Comparison of ENCODE assay signal across 24 mouse cellular contexts in genomic region chr13:98696716-98697115, GRCm38 (mm10). TPM values are rescaled to one million over a fixed set of nuclear protein-coding genes. Genes with fewer than 3 reads are reported as not detected.
DNase-seq lines count a peak whose midpoint lies in the region; ATAC-seq and TF ChIP-seq lines count a peak whose summit lies in the region.
"Had no signal": no experiment of that assay in that cellular context is flagged by ENCODE, and none has a peak within 500 bp of the region (broad histone marks: within the 10 kb centered on the region; RNA-seq: fewer than 3 reads in every experiment).

No protein-coding gene starts in this region.

- TF ChIP-seq CTCF in lung, postnatal 0 days (IDR thresholded peaks at IDR 0.05), result no peak
- no peak for TF ChIP-seq CTCF in lung, adult 2 months (IDR thresholded peaks at IDR 0.05; ENCODE audit: insufficient read depth, low read length)
- no peak for TF ChIP-seq CTCF in small intestine, adult 2 months (IDR thresholded peaks at IDR 0.05; ENCODE audit: extremely low read depth, insufficient read length, insufficient replicate concordance, low read depth, low read length)

- H3K9me3 ChIP-seq in lung, postnatal 0 days (ENCODE audit: low read length), result no peaks in the 10 kb centered on the region
- H3K9me3 ChIP-seq in intestine, embryonic 15.5 days, result no peaks in the 10 kb centered on the region
- H3K9me3 ChIP-seq: embryonic facial prominence, embryonic 10.5 days; forebrain, embryonic 13.5 days; G1E; heart, embryonic 13.5 days; hindbrain, embryonic 15.5 days had no signal

- H3K4me3 ChIP-seq in lung, postnatal 0 days (ENCODE audit: low read depth, low read length), result no peak overlapping the region
- H3K4me3 ChIP-seq in lung, adult 2 months (replicated peaks; ENCODE audit: extremely low read depth, low read depth, low read length), result no peak overlapping the region
- H3K4me3 ChIP-seq in intestine, embryonic 15.5 days (replicated peaks), result no peak overlapping the region
- no peak overlapping the region for H3K4me3 ChIP-seq in small intestine, adult 2 months (ENCODE audit: low read depth, low read length)
- H3K4me3 ChIP-seq: embryonic facial prominence, embryonic 10.5 days; forebrain, embryonic 13.5 days; heart, embryonic 13.5 days; hindbrain, embryonic 15.5 days had no signal

- 0 out of 2 replicates have a peak, but pooled peaks have one; percentile 10 for ATAC-seq in lung, postnatal 0 days
- no peak for ATAC-seq in intestine, embryonic 15.5 days
- ATAC-seq: CD4-positive, CD25-positive, alpha-beta regulatory T cell, adult 4 months; forebrain, embryonic 13.5 days had no signal

- TF ChIP-seq EP300 in lung, postnatal 0 days (IDR thresholded peaks at IDR 0.05), result peak; percentile 49; the same call in 1 of the 2 replicates

- peak; percentile 79 for DNase-seq in heart, adult 11 months
- DNase-seq in heart, adult 8-10 months (ENCODE audit: low spot score), result no peak
- DNase-seq in lung, postnatal 0 days (ENCODE audit: low spot score), result peak; percentile 60
- no peak for DNase-seq in lung, adult 2 months
- no peak for DNase-seq in frontal cortex, adult 2 months (ENCODE audit: extremely low spot score in 1 of 2, low spot score in 1 of 2)
- DNase-seq: adrenal gland, adult 8-10 months; adrenal gland, postnatal 36 days; B cell, adult 2 months; cerebellum, adult 2 months; cerebellum, postnatal 10 days; gastrocnemius, postnatal 14 days; heart, postnatal 36 days had no signal

- no peak overlapping the region for H3K4me2 ChIP-seq in lung, postnatal 0 days (replicated peaks; ENCODE audit: low read depth, low read length)
- no peak overlapping the region; the same call in 1 of the 2 replicates for H3K4me2 ChIP-seq in intestine, embryonic 15.5 days (replicated peaks)
- H3K4me2 ChIP-seq: forebrain, embryonic 13.5 days; heart, embryonic 13.5 days; hindbrain, embryonic 15.5 days had no signal

- peaks cover 12% of the 10 kb centered on the region; the same call in 1 of the 2 replicates for H3K4me1 ChIP-seq in lung, postnatal 0 days (ENCODE audit: insufficient read depth, low read depth, low read length)
- peaks cover 12% of the 10 kb centered on the region for H3K4me1 ChIP-seq in lung, adult 2 months (ENCODE audit: control insufficient read depth, insufficient read depth, low read length)
- peaks cover 37% of the 10 kb centered on the region for H3K4me1 ChIP-seq in intestine, embryonic 15.5 days (replicated peaks)
- peaks cover 39% of the 10 kb centered on the region for H3K4me1 ChIP-seq in small intestine, adult 2 months (ENCODE audit: control insufficient read depth, insufficient read depth, insufficient read length, low read length)

- H3K36me3 ChIP-seq in lung, postnatal 0 days (ENCODE audit: insufficient read depth, low read length), result no peaks in the 10 kb centered on the region
- H3K36me3 ChIP-seq in intestine, embryonic 15.5 days, result no peaks in the 10 kb centered on the region
- no peaks in the 10 kb centered on the region for H3K36me3 ChIP-seq in small intestine, adult 2 months (ENCODE audit: control insufficient read depth, insufficient read depth, low read length)
- H3K36me3 ChIP-seq: embryonic facial prominence, embryonic 10.5 days; G1E; heart, embryonic 13.5 days; hindbrain, embryonic 15.5 days had no signal

- 73% methylated on average over 3 of the region's 3 CpGs for WGBS in lung, postnatal 0 days
- WGBS in lung, adult 2 months, result 70% methylated on average over 3 of the region's 3 CpGs
- WGBS in intestine, embryonic 15.5 days, result 87% methylated on average over 3 of the region's 3 CpGs
- WGBS in small intestine, adult 2 months, result 63% methylated on average over 3 of the region's 3 CpGs

- H3K27me3 ChIP-seq in lung, postnatal 0 days (replicated peaks; ENCODE audit: insufficient read depth, low read length), result no peaks in the 10 kb centered on the region
- H3K27me3 ChIP-seq in intestine, embryonic 15.5 days (replicated peaks), result peaks cover 4% of the 10 kb centered on the region; the same call in 1 of the 2 replicates
- H3K27me3 ChIP-seq in small intestine, adult 2 months (ENCODE audit: control insufficient read depth, insufficient read depth, low read length), result no peaks in the 10 kb centered on the region

- H3K27ac ChIP-seq in lung, postnatal 0 days (ENCODE audit: low read length), result peak overlapping the region; percentile 66; the same call in 1 of the 2 replicates
- H3K27ac ChIP-seq in intestine, embryonic 15.5 days, result peak overlapping the region; percentile 80
- H3K27ac ChIP-seq in small intestine, adult 2 months (ENCODE audit: insufficient read depth, low read depth, low read length), result peak overlapping the region; percentile 97; the same call in 1 of the 2 replicates
- H3K27ac ChIP-seq: embryonic facial prominence, embryonic 10.5 days; forebrain, embryonic 13.5 days; heart, embryonic 13.5 days; hindbrain, embryonic 15.5 days had no signal

- no peak for TF ChIP-seq POLR2A in lung, adult 2 months (IDR thresholded peaks at IDR 0.05; ENCODE audit: borderline replicate concordance, extremely low read depth, low read depth, low read length)
- TF ChIP-seq POLR2A in small intestine, adult 2 months (IDR thresholded peaks at IDR 0.05; ENCODE audit: low read depth, low read length), result no peak

- H3K9ac ChIP-seq in lung, postnatal 0 days (replicated peaks; ENCODE audit: low read depth), result no peak overlapping the region
- H3K9ac ChIP-seq in intestine, embryonic 15.5 days, result no peak overlapping the region
- H3K9ac ChIP-seq: forebrain, embryonic 13.5 days; heart, embryonic 13.5 days; hindbrain, embryonic 15.5 days had no signal

RNA-seq across cellular contexts. Expression of gene Tmem171, which starts 2.1 kb away (rescaled TPM):
- 1 to 10 TPM; 3.5 to 8.8 (median 4.3) TPM for total RNA-seq in heart, adult 8-10 months (2022)
- 20.1 and 22.1 TPM in 2 replicates for polyA plus RNA-seq in lung, postnatal 0 days (2015; fragmentation: Nextera tagmentation; extraction: Ambion mirVana)
- polyA plus RNA-seq in lung, adult 2 months (2012; rRNA removed), result 3.6 and 6.6 TPM in 2 replicates
- polyA plus RNA-seq in intestine, embryonic 15.5 days (2015; fragmentation: Nextera tagmentation; extraction: Ambion mirVana), result 28.9 and 31.8 TPM in 2 replicates
- 11.5 and 20.5 TPM in 2 replicates for polyA plus RNA-seq in small intestine, adult 2 months (2012; rRNA removed)
- 0.10 TPM in 1 of 2 replicates, not detected in the other for polyA plus RNA-seq in frontal cortex, adult 2 months (2012; rRNA removed)
- polyA plus RNA-seq: CD4-positive, CD25-positive, alpha-beta regulatory T cell, adult 4 months; cerebellum, adult 2 months; embryonic facial prominence, embryonic 10.5 days; forebrain, embryonic 13.5 days; G1E; hindbrain, embryonic 11.5 days; hindbrain, embryonic 15.5 days had no signal

RNA-seq across cellular contexts. Expression of gene Tmem174, which starts 59.5 kb away (rescaled TPM):
- total RNA-seq in heart, adult 8-10 months (2022), result not detected
- polyA plus RNA-seq in lung, postnatal 0 days (2015; fragmentation: Nextera tagmentation; extraction: Ambion mirVana), result 0.05 TPM in 1 of 2 replicates, not detected in the other
- polyA plus RNA-seq in lung, adult 2 months (2012; rRNA removed), result not detected in 2 replicates
- polyA plus RNA-seq in intestine, embryonic 15.5 days (2015; fragmentation: Nextera tagmentation; extraction: Ambion mirVana), result 0.06 and 0.09 TPM in 2 replicates
- 0.08 TPM in 1 of 2 replicates, not detected in the other for polyA plus RNA-seq in small intestine, adult 2 months (2012; rRNA removed)
- 0.04 and 0.13 TPM in 2 replicates for polyA plus RNA-seq in frontal cortex, adult 2 months (2012; rRNA removed)
- total RNA-seq: adrenal gland, adult 8-10 months; adrenal gland, postnatal 36 days; gastrocnemius, postnatal 14 days; heart, postnatal 36 days had no signal
- polyA plus RNA-seq: CD4-positive, CD25-positive, alpha-beta regulatory T cell, adult 4 months; embryonic facial prominence, embryonic 10.5 days; embryonic facial prominence, embryonic 14.5 days; forebrain, embryonic 13.5 days; G1E; gonadal fat pad, adult 2 months; heart, embryonic 13.5 days; heart, postnatal 0 days; hindbrain, embryonic 11.5 days; hindbrain, embryonic 15.5 days had no signal

Comparison
In these comparisons a context has a peak if more than half of its experiments do, and no peak if none do; other contexts are left out.
1. DNase-seq: peak in heart, adult 11 months (single experiment) and lung, postnatal 0 days (single experiment); none in heart, adult 8-10 months (single experiment), lung, adult 2 months (single experiment) and frontal cortex, adult 2 months (0 of 2).
2. Peak in every context shown above with its lines, with median percentiles within 50 percentile points of each other: H3K27ac ChIP-seq.